Comparison of ENCODE assay signal across 7 mouse cellular contexts in the genomic region with DNA sequence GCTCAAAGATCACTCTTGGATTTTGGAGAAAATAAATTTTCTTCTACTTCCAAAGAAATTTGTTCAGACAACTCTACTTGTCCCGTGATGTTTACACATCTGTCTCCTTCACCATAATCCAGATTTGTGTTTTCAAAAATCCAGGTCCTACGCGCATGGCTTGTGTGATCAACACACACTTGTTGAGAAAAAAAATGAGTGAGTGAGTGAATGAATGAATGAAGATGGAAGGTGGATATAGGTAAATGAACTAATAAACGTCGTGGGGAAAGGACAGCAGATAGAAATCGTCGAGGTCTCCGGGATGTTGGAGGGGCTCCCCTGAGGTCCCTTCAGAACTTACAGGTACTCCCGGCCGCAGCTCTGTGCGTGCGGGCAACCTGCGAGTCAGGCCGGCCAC. TPM values are rescaled to one million over a fixed set of nuclear protein-coding genes. Genes with fewer than 3 reads are reported as not detected.
A peak's percentile ranks its signal among the peaks of the same experiment; 100 is the strongest.
DNase-seq lines count a peak whose midpoint lies in the region; ATAC-seq and TF ChIP-seq lines count a peak whose summit lies in the region.

No protein-coding gene starts in this region.

- ATAC-seq in lung, embryonic 15.5 days (ENCODE audit: borderline replicate concordance, extremely low read depth, low FRiP score, low TSS enrichment), result no peak
- peak; percentile 1; the same call in 1 of the 2 replicates for ATAC-seq in limb, embryonic 12.5 days (ENCODE audit: insufficient number of reproducible peaks, insufficient read depth, low FRiP score, low TSS enrichment, low read depth)

- under 1% methylated on average over 14 of the region's 14 CpGs for WGBS in lung, embryonic 15.5 days
- WGBS in limb, embryonic 12.5 days, result 2% methylated on average over 14 of the region's 14 CpGs
- under 1% methylated on average over 14 of the region's 14 CpGs for WGBS in olfactory bulb, adult 2 months

- no peaks in the 10 kb centered on the region for H3K27me3 ChIP-seq in lung, embryonic 15.5 days
- H3K27me3 ChIP-seq in limb, embryonic 12.5 days, result no peaks in the 10 kb centered on the region

- peaks cover 56% of the 10 kb centered on the region for H3K4me1 ChIP-seq in lung, embryonic 15.5 days
- H3K4me1 ChIP-seq in embryonic fibroblast, embryonic 13.5 days (ENCODE audit: control insufficient read depth, insufficient read depth, low read length), result peaks cover 2% of the 10 kb centered on the region; the same call in 1 of the 2 replicates
- H3K4me1 ChIP-seq in limb, embryonic 12.5 days (replicated peaks), result peaks cover 50% of the 10 kb centered on the region
- peaks cover 24% of the 10 kb centered on the region for H3K4me1 ChIP-seq in olfactory bulb, adult 2 months (ENCODE audit: control insufficient read depth, insufficient read depth, low read length)

- no peak for DNase-seq in lung, postnatal 4 days
- no peak for DNase-seq in frontal cortex, postnatal 10 days (ENCODE audit: low spot score in 2 of 2)
- DNase-seq in cerebellum, adult 9-11 months, result no peak

- H3K36me3 ChIP-seq in lung, embryonic 15.5 days, result peaks cover 14% of the 10 kb centered on the region
- H3K36me3 ChIP-seq in limb, embryonic 12.5 days, result peaks cover 36% of the 10 kb centered on the region

- no peak for TF ChIP-seq POLR2A in embryonic fibroblast, embryonic 13.5 days (IDR thresholded peaks at IDR 0.05; ENCODE audit: low read depth, low read length)
- no peak for TF ChIP-seq POLR2A in olfactory bulb, adult 2 months (IDR thresholded peaks at IDR 0.05; ENCODE audit: insufficient read depth, low read depth, low read length)

- no peaks in the 10 kb centered on the region for H3K9me3 ChIP-seq in lung, embryonic 15.5 days
- no peaks in the 10 kb centered on the region for H3K9me3 ChIP-seq in limb, embryonic 12.5 days

- peak overlapping the region; percentile 100 for H3K27ac ChIP-seq in lung, embryonic 15.5 days
- peak overlapping the region; percentile 94 for H3K27ac ChIP-seq in embryonic fibroblast, embryonic 13.5 days (ENCODE audit: insufficient read depth, low read length)
- H3K27ac ChIP-seq in limb, embryonic 12.5 days, result peak overlapping the region; percentile 98
- H3K27ac ChIP-seq in olfactory bulb, adult 2 months (ENCODE audit: insufficient read depth, low read depth, low read length), result peak overlapping the region; percentile 87; the same call in 1 of the 2 replicates

- no peak for TF ChIP-seq CTCF in embryonic fibroblast, embryonic 13.5 days (IDR thresholded peaks at IDR 0.05; ENCODE audit: borderline replicate concordance, insufficient read depth, low read length)
- no peak for TF ChIP-seq CTCF in olfactory bulb, adult 2 months (IDR thresholded peaks at IDR 0.05; ENCODE audit: insufficient read depth, low read depth, low read length)

- peak overlapping the region; percentile 78 for H3K9ac ChIP-seq in lung, embryonic 15.5 days
- H3K9ac ChIP-seq in limb, embryonic 12.5 days (replicated peaks), result peak overlapping the region; percentile 85

- peak overlapping the region; percentile 76 for H3K4me3 ChIP-seq in lung, embryonic 15.5 days
- H3K4me3 ChIP-seq in embryonic fibroblast, embryonic 13.5 days (ENCODE audit: insufficient read depth, low read length), result peak overlapping the region; percentile 84
- H3K4me3 ChIP-seq in limb, embryonic 12.5 days (replicated peaks), result peak overlapping the region; percentile 82
- H3K4me3 ChIP-seq in olfactory bulb, adult 2 months (ENCODE audit: insufficient read depth, low read depth, low read length), result peak overlapping the region; percentile 92

- H3K4me2 ChIP-seq in lung, embryonic 15.5 days, result peak overlapping the region; percentile 65
- peak overlapping the region; percentile 82 for H3K4me2 ChIP-seq in limb, embryonic 12.5 days

RNA-seq across cellular contexts. Expression of gene Ppil1, which starts 0.6 kb away (rescaled TPM):
- 169 and 174 TPM in 2 replicates for polyA plus RNA-seq in lung, embryonic 15.5 days (2015; fragmentation: Nextera tagmentation; extraction: Ambion mirVana)
- 31.5 and 36.8 TPM in 2 replicates for polyA plus RNA-seq in embryonic fibroblast, embryonic 13.5 days (2011; ENCODE audit: insufficient read length, low read depth, missing spikeins)
- 175 and 178 TPM in 2 replicates for polyA plus RNA-seq in limb, embryonic 12.5 days (2016; fragmentation: Nextera tagmentation; extraction: Ambion mirVana)
- not detected in 2 replicates for polyA plus RNA-seq in olfactory bulb, adult 2 months (2012; ENCODE audit: insufficient read depth, insufficient read length, low replicate concordance, missing spikeins)

RNA-seq across cellular contexts. Expression of gene BC004004, which starts 5.2 kb away (rescaled TPM):
- 79.2 and 83.2 TPM in 2 replicates for polyA plus RNA-seq in lung, embryonic 15.5 days (2015; fragmentation: Nextera tagmentation; extraction: Ambion mirVana)
- 103 and 112 TPM in 2 replicates for polyA plus RNA-seq in embryonic fibroblast, embryonic 13.5 days (2011; ENCODE audit: insufficient read length, low read depth, missing spikeins)
- polyA plus RNA-seq in limb, embryonic 12.5 days (2016; fragmentation: Nextera tagmentation; extraction: Ambion mirVana), result 45.7 and 52.8 TPM in 2 replicates
- polyA plus RNA-seq in olfactory bulb, adult 2 months (2012; ENCODE audit: insufficient read depth, insufficient read length, low replicate concordance, missing spikeins), result not detected in 2 replicates

RNA-seq across cellular contexts. Expression of gene Cpne5, which starts 25.4 kb away (rescaled TPM):
- polyA plus RNA-seq in lung, embryonic 15.5 days (2015; fragmentation: Nextera tagmentation; extraction: Ambion mirVana), result 3.9 and 5.1 TPM in 2 replicates
- not detected in 2 replicates for polyA plus RNA-seq in embryonic fibroblast, embryonic 13.5 days (2011; ENCODE audit: insufficient read length, low read depth, missing spikeins)
- polyA plus RNA-seq in limb, embryonic 12.5 days (2016; fragmentation: Nextera tagmentation; extraction: Ambion mirVana), result 5.6 and 6.4 TPM in 2 replicates
- not detected in 2 replicates for polyA plus RNA-seq in olfactory bulb, adult 2 months (2012; ENCODE audit: insufficient read depth, insufficient read length, low replicate concordance, missing spikeins)

RNA-seq across cellular contexts. Expression of gene Pi16, which starts 54.1 kb away (rescaled TPM):
- polyA plus RNA-seq in lung, embryonic 15.5 days (2015; fragmentation: Nextera tagmentation; extraction: Ambion mirVana), result 1.9 and 2.4 TPM in 2 replicates
- polyA plus RNA-seq in embryonic fibroblast, embryonic 13.5 days (2011; ENCODE audit: insufficient read length, low read depth, missing spikeins), result 0.23 and 0.61 TPM in 2 replicates
- 0.38 and 0.51 TPM in 2 replicates for polyA plus RNA-seq in limb, embryonic 12.5 days (2016; fragmentation: Nextera tagmentation; extraction: Ambion mirVana)
- polyA plus RNA-seq in olfactory bulb, adult 2 months (2012; ENCODE audit: insufficient read depth, insufficient read length, low replicate concordance, missing spikeins), result not detected in 2 replicates

Comparison
In these comparisons a context has a peak if more than half of its experiments do, and no peak if none do; other contexts are left out.
1. RNA of gene BC004004, which starts 5.2 kb away (polyA plus RNA-seq): 103 to 112 TPM in embryonic fibroblast, embryonic 13.5 days, 79.2 to 83.2 TPM in lung, embryonic 15.5 days and 45.7 to 52.8 TPM in limb, embryonic 12.5 days; not detected in olfactory bulb, adult 2 months; every median in the first group is over 10 times any median in the second.
2. Peak in every context shown above with its lines, with median percentiles within 50 percentile points of each other: H3K27ac ChIP-seq and H3K4me3 ChIP-seq.